Mouse (Mus musculus) left cerebral cortex, postnatal 25 days (tissue): Measurements from ENCODE around the gene Lamtor4. TPM values are rescaled to one million over a fixed set of nuclear protein-coding genes. Genes with fewer than 3 reads are reported as not detected.

ENCODE experiments used
- DNase-seq, 2 experiments: peaks; one replicate each; pipeline ENCODE4 v3.0.0; 2022; ENCODE audit warnings: low spot score in 2 of 2, mixed read lengths in 1 of 2
- intact Hi-C: fragments of 180-260 bp; cut with DNase I; formaldehyde crosslinking; loops from one replicate; pipeline ENCODE4 v1.15.1; 2025
- total RNA-seq, 2 experiments: library from RNA; stranded (reverse); gene quantifications; 2 replicates each; pipeline ENCODE4 v1.2.3; 2021

Gene Lamtor4
- total RNA-seq, 2 experiments from 2014 or later: 56.9 to 59.8 TPM

- intact Hi-C loops: no loop called here
These were observed 26.5 kb downstream of the Lamtor4 start for GRCm38 (mm10) chr5:138281798-138282197.

DNA sequence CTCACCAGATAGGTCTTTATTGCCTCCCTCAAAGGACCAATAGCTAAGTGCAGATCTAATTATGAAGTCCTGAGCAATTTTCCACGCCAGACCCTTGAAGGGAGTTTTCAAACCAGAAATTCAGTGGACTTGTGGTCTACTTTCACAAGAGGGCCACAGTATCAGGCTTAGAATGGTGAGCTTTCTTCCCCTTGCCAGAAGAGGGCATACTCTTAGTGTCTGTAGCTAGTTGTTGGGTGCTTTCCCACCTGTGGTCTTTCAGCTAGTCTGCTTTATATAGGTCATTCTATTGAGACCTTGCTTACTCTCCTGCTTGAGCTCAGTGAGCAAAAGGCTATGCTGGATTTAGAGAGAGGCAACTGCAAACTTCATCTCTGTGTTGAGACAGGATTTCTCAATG lies 28.3 kb downstream of the Lamtor4 start:
- intact Hi-C loops: no loop called here
- DNase-seq: no peak

More at GRCm38 (mm10) chr5:138281798-138282197, 26.5 kb downstream of the Lamtor4 start:
- DNase-seq: no peak

DNA sequence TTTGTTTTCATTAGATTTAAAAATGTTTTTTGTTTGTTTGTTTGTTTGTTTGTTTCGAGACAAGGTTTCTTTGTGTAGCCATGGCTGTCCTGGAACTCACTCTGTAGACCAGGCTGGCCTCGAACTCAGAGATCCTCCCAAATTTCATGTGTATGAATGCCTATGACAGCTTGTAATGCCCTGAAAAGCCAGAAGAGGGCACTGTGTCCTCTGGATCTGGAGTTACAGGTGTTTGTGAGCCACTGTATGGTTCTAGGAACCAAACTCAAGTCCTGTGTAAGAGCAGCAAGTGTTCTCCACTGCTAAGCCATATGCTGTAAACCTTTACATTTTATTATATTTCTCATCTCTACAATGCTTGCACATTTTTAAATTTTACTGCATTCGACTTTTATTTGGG lies 32.6 kb downstream of the Lamtor4 start:
- intact Hi-C loops: no loop called here
- DNase-seq: no peak

- intact Hi-C loops: no loop called here
- no peak for DNase-seq
These were observed 36.4 kb downstream of the Lamtor4 start for GRCm38 (mm10) chr5:138291638-138292037.

DNA sequence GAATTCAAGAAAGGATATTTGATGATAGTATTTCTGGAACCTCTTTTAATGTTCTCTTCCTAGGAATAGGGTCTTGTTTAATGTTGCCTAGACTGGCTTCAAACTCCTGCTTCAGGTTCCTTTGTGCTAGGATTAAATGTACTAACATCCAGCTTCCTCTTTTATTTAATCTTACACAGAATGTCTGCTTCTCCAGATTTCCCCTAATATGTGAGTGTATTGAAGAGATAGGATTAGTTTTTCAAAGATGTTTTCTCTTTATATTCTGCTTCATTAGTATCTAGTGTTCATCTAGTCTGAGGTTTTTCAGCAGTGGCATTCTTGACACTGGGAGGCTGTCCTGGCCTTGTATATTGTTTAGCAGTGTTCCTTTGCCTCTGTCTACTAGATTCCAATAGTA lies 38.9 kb downstream of the Lamtor4 start:
- intact Hi-C loops: no loop called here
- no peak for DNase-seq

DNA sequence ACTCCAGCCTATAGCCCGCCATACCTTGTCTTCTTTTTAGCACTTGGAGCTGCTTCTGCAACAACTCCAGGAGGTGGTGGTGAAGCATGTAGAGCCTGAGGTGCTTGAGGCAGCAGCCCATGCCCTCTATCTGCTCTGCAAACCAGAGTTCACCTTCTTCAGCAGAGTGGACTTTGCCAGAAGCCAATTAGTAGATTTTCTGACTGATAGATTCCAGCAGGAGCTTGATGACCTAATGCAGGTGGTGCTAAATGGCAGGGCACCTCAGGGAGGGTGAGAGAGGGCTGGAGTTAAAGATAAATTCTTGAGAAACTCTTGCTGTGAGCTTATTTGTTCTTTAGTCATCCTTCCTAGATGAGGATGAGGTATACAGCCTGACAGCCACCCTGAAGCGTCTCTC lies 44.3 kb downstream of the Lamtor4 start:
- intact Hi-C loops: no loop called here
- DNase-seq: no peak

Other genes starting within 250 kb of the Lamtor4 start
- gene Smok3a, start 234.2 kb upstream of the Lamtor4 start, total RNA-seq: not detected
- not detected for gene Smok3b, start 234.1 kb upstream of the Lamtor4 start, total RNA-seq
- gene Smok3c, start 202.3 kb upstream of the Lamtor4 start, total RNA-seq: not detected
- gene Zkscan1, start 170.4 kb upstream of the Lamtor4 start, total RNA-seq: 10 to 100 TPM; 39.4 to 40.5 TPM
- 10 to 100 TPM; 16.4 to 16.6 TPM for gene Zscan21, start 138.6 kb upstream of the Lamtor4 start, total RNA-seq
- gene Zfp113, start 99.7 kb upstream of the Lamtor4 start, total RNA-seq: 10 to 100 TPM; 11.5 to 16.9 TPM
- gene Cops6, start 94.4 kb upstream of the Lamtor4 start, total RNA-seq: 100 to 1,000 TPM; 130 to 133 TPM
- gene Ap4m1, start 83.5 kb upstream of the Lamtor4 start, total RNA-seq: 10 to 100 TPM; 22.9 to 23.4 TPM
- 10 to 100 TPM; 11.7 to 13.7 TPM for gene Mcm7, start 83.1 kb upstream of the Lamtor4 start, total RNA-seq
- gene Taf6, start 68.0 kb upstream of the Lamtor4 start, total RNA-seq: 10 to 100 TPM; 39.3 to 42.0 TPM
- 10 to 100 TPM; 15.6 to 16.9 TPM for gene Cnpy4, start 68.0 kb upstream of the Lamtor4 start, total RNA-seq
- gene Mblac1, start 61.2 kb upstream of the Lamtor4 start, total RNA-seq: 10 to 100 TPM in 1 of 2 experiments, 1 to 10 TPM in 1; 8.9 to 10.3 TPM
- under 1 TPM in 1 of 2 experiments, not detected in 1; 0.23 TPM for gene Nxpe5, start 29.6 kb upstream of the Lamtor4 start, total RNA-seq
- 10 to 100 TPM; 62.2 to 65.8 TPM for gene BC037034, start 8.6 kb downstream of the Lamtor4 start, total RNA-seq
- gene Gal3st4, start 17.4 kb downstream of the Lamtor4 start, total RNA-seq: 1 to 10 TPM; 3.5 to 3.6 TPM
- gene Gm43720, start 24.5 kb downstream of the Lamtor4 start, total RNA-seq: under 1 TPM in 1 of 2 experiments, not detected in 1; 0.09 TPM
- 1 to 10 TPM; 1.3 to 2.1 TPM for gene Gpc2, start 24.5 kb downstream of the Lamtor4 start, total RNA-seq
- gene Stag3, start 24.8 kb downstream of the Lamtor4 start, total RNA-seq: 1 to 10 TPM in 1 of 2 experiments, under 1 TPM in 1; 0.57 to 1.1 TPM
- not detected for gene Pvrig, start 86.5 kb downstream of the Lamtor4 start, total RNA-seq
- gene Zfp157, start 186.0 kb downstream of the Lamtor4 start, total RNA-seq: 10 to 100 TPM; 21.2 to 21.8 TPM